Mouse (Mus musculus): ENCODE results near the gene Aqp11. TPM values are rescaled to one million over a fixed set of nuclear protein-coding genes. Genes with fewer than 3 reads are reported as not detected.
A peak's percentile ranks its signal among the peaks of the same experiment; 100 is the strongest.

Gene Aqp11
- polyA plus RNA-seq (2015; fragmentation: Nextera tagmentation; extraction: Ambion mirVana): 2.4 and 2.7 TPM in 2 replicates

- Histone ChIP-seq H3K27ac (replicated peaks) (peak within 1 kb of the TSS; percentile 29; the same call in 1 of the 2 replicates), H3K9ac (peak within 1 kb of the TSS; percentile 83)
- peak; percentile 93 for ATAC-seq (ENCODE audit: extremely low read depth, insufficient number of reproducible peaks, low FRiP score, low TSS enrichment)
Measured at GRCm38 (mm10) chr7:97737638-97738456, at the start of gene Aqp11. Gene Aqp11 (minus strand): TSS chr7:97738289.

GRCm38 (mm10) chr7:97783523-97783922 lies 45.4 kb upstream of the Aqp11 start:
- H3K9me3 ChIP-seq: 0 out of 2 replicates have a peak, but pooled peaks cover 1% of the 10 kb centered on the region
- H3K27ac ChIP-seq (replicated peaks): no peak overlapping the region
- peaks cover 49% of the 10 kb centered on the region for H3K27me3 ChIP-seq (replicated peaks)
- H3K36me3 ChIP-seq: no peaks in the 10 kb centered on the region
- 55% methylated on average over 5 of the region's 5 CpGs for WGBS
- H3K4me1 ChIP-seq: 0 out of 2 replicates have a peak, but pooled peaks cover 7% of the 10 kb centered on the region
- H3K9ac ChIP-seq: no peak overlapping the region
- no peak overlapping the region for H3K4me3 ChIP-seq
- no peak overlapping the region for H3K4me2 ChIP-seq
- no peak for ATAC-seq (ENCODE audit: extremely low read depth, insufficient number of reproducible peaks, low FRiP score, low TSS enrichment)

More at GRCm38 (mm10) chr7:97737638-97738456, at the start of gene Aqp11:
- H3K36me3 ChIP-seq: no peaks in the 10 kb centered on the region
- H3K4me3 ChIP-seq: peak within 1 kb of the TSS; percentile 71
- peaks cover 14% of the 10 kb centered on the region for H3K4me1 ChIP-seq
- H3K27me3 ChIP-seq (replicated peaks): peaks cover 9% of the 10 kb centered on the region
- WGBS: under 1% methylated on average over 50 of the region's 64 CpGs
- H3K9me3 ChIP-seq: no peaks in the 10 kb centered on the region
- H3K4me2 ChIP-seq: peak within 1 kb of the TSS; percentile 99

GRCm38 (mm10) chr7:97781496-97781895 lies 43.4 kb upstream of the Aqp11 start:
- Histone ChIP-seq H3K4me1 (no peaks in the 10 kb centered on the region), H3K9me3 (peaks cover 7% of the 10 kb centered on the region; the same call in 1 of the 2 replicates), H3K4me3 (no peak overlapping the region), H3K27me3 (replicated peaks) (peaks cover 30% of the 10 kb centered on the region), H3K27ac (replicated peaks) (no peak overlapping the region), H3K9ac (no peak overlapping the region), H3K36me3 (no peaks in the 10 kb centered on the region), H3K4me2 (no peak overlapping the region)
- ATAC-seq (ENCODE audit: extremely low read depth, insufficient number of reproducible peaks, low FRiP score, low TSS enrichment): no peak
- WGBS: 65% methylated on average over 8 of the region's 8 CpGs

- Histone ChIP-seq H3K27me3 (replicated peaks) (peaks cover 23% of the 10 kb centered on the region), H3K9ac (no peak overlapping the region), H3K9me3 (peaks cover 7% of the 10 kb centered on the region; the same call in 1 of the 2 replicates), H3K4me3 (no peak overlapping the region), H3K4me2 (no peak overlapping the region), H3K36me3 (no peaks in the 10 kb centered on the region), H3K27ac (replicated peaks) (no peak overlapping the region), H3K4me1 (no peaks in the 10 kb centered on the region)
- WGBS: 39% methylated on average over 1 of the region's 1 CpGs
- no peak for ATAC-seq (ENCODE audit: extremely low read depth, insufficient number of reproducible peaks, low FRiP score, low TSS enrichment)
Measured at GRCm38 (mm10) chr7:97780815-97781214, 42.7 kb upstream of the Aqp11 start.

- 81% methylated on average over 1 of the region's 1 CpGs for WGBS
- no peaks in the 10 kb centered on the region for H3K36me3 ChIP-seq
- H3K4me1 ChIP-seq: no peaks in the 10 kb centered on the region
- no peak overlapping the region for H3K4me2 ChIP-seq
- no peak for ATAC-seq (ENCODE audit: extremely low read depth, insufficient number of reproducible peaks, low FRiP score, low TSS enrichment)
- no peak overlapping the region for H3K27ac ChIP-seq (replicated peaks)
- no peak overlapping the region for H3K9ac ChIP-seq
- peaks cover 17% of the 10 kb centered on the region for H3K27me3 ChIP-seq (replicated peaks)
- H3K9me3 ChIP-seq: peaks cover 7% of the 10 kb centered on the region; the same call in 1 of the 2 replicates
- no peak overlapping the region for H3K4me3 ChIP-seq
Measured at GRCm38 (mm10) chr7:97780222-97780621, 42.1 kb upstream of the Aqp11 start.

GRCm38 (mm10) chr7:97777191-97777590 lies 39.1 kb upstream of the Aqp11 start:
- Histone ChIP-seq H3K36me3 (no peaks in the 10 kb centered on the region), H3K9me3 (peaks cover 7% of the 10 kb centered on the region; the same call in 1 of the 2 replicates), H3K4me2 (no peak overlapping the region), H3K4me3 (no peak overlapping the region), H3K27me3 (replicated peaks) (no peaks in the 10 kb centered on the region), H3K4me1 (no peaks in the 10 kb centered on the region), H3K9ac (no peak overlapping the region), H3K27ac (replicated peaks) (no peak overlapping the region)
- WGBS: 83% methylated on average over 4 of the region's 4 CpGs
- no peak for ATAC-seq (ENCODE audit: extremely low read depth, insufficient number of reproducible peaks, low FRiP score, low TSS enrichment)

- ATAC-seq (ENCODE audit: extremely low read depth, insufficient number of reproducible peaks, low FRiP score, low TSS enrichment): no peak
- no peak overlapping the region for H3K4me3 ChIP-seq
- H3K9me3 ChIP-seq: peaks cover 7% of the 10 kb centered on the region; the same call in 1 of the 2 replicates
Measured at GRCm38 (mm10) chr7:97775923-97776322, 37.8 kb upstream of the Aqp11 start.

GRCm38 (mm10) chr7:97775380-97775779 lies 37.3 kb upstream of the Aqp11 start:
- WGBS: 36% methylated on average over 3 of the region's 3 CpGs
- H3K27ac ChIP-seq (replicated peaks): no peak overlapping the region
- peaks cover 7% of the 10 kb centered on the region; the same call in 1 of the 2 replicates for H3K9me3 ChIP-seq
- no peaks in the 10 kb centered on the region for H3K4me1 ChIP-seq
- no peak overlapping the region for H3K4me3 ChIP-seq
- H3K27me3 ChIP-seq (replicated peaks): no peaks in the 10 kb centered on the region
- H3K36me3 ChIP-seq: no peaks in the 10 kb centered on the region
- H3K4me2 ChIP-seq: no peak overlapping the region
- no peak overlapping the region for H3K9ac ChIP-seq
- ATAC-seq (ENCODE audit: extremely low read depth, insufficient number of reproducible peaks, low FRiP score, low TSS enrichment): no peak

More at GRCm38 (mm10) chr7:97775923-97776322, 37.8 kb upstream of the Aqp11 start:
- H3K4me1 ChIP-seq: no peaks in the 10 kb centered on the region
- no peaks in the 10 kb centered on the region for H3K36me3 ChIP-seq
- H3K27me3 ChIP-seq (replicated peaks): no peaks in the 10 kb centered on the region
- H3K4me2 ChIP-seq: no peak overlapping the region
- no peak overlapping the region for H3K27ac ChIP-seq (replicated peaks)
- WGBS: 54% methylated on average over 2 of the region's 2 CpGs
- no peak overlapping the region for H3K9ac ChIP-seq

GRCm38 (mm10) chr7:97770841-97771620 lies 32.9 kb upstream of the Aqp11 start:
- no peak overlapping the region for H3K4me3 ChIP-seq
- H3K27ac ChIP-seq (replicated peaks): no peak overlapping the region
- no peaks in the 10 kb centered on the region for H3K27me3 ChIP-seq (replicated peaks)
- no peaks in the 10 kb centered on the region for H3K36me3 ChIP-seq
- 69% methylated on average over 6 of the region's 6 CpGs for WGBS
- H3K9ac ChIP-seq: no peak overlapping the region
- H3K4me1 ChIP-seq: no peaks in the 10 kb centered on the region
- ATAC-seq (ENCODE audit: extremely low read depth, insufficient number of reproducible peaks, low FRiP score, low TSS enrichment): no peak
- no peaks in the 10 kb centered on the region for H3K9me3 ChIP-seq
- no peak overlapping the region for H3K4me2 ChIP-seq

- H3K4me2 ChIP-seq: no peak overlapping the region
- no peak overlapping the region for H3K27ac ChIP-seq (replicated peaks)
- H3K9me3 ChIP-seq: no peaks in the 10 kb centered on the region
- ATAC-seq (ENCODE audit: extremely low read depth, insufficient number of reproducible peaks, low FRiP score, low TSS enrichment): no peak
- no peak overlapping the region for H3K9ac ChIP-seq
- H3K4me1 ChIP-seq: no peaks in the 10 kb centered on the region
- H3K27me3 ChIP-seq (replicated peaks): no peaks in the 10 kb centered on the region
- H3K4me3 ChIP-seq: no peak overlapping the region
- H3K36me3 ChIP-seq: no peaks in the 10 kb centered on the region
- WGBS: 72% methylated on average over 4 of the region's 4 CpGs
Measured at GRCm38 (mm10) chr7:97769020-97769419, 30.9 kb upstream of the Aqp11 start.

- Histone ChIP-seq H3K4me1 (no peaks in the 10 kb centered on the region), H3K27ac (replicated peaks) (no peak overlapping the region), H3K9me3 (no peaks in the 10 kb centered on the region), H3K36me3 (no peaks in the 10 kb centered on the region), H3K4me2 (no peak overlapping the region), H3K4me3 (no peak overlapping the region), H3K9ac (no peak overlapping the region), H3K27me3 (replicated peaks) (no peaks in the 10 kb centered on the region)
- 61% methylated on average over 8 of the region's 8 CpGs for WGBS
- ATAC-seq (ENCODE audit: extremely low read depth, insufficient number of reproducible peaks, low FRiP score, low TSS enrichment): no peak
Measured at GRCm38 (mm10) chr7:97767841-97768240, 29.8 kb upstream of the Aqp11 start.
